Mouse (Mus musculus): ENCODE measurements around the gene Tmem211.

- TF ChIP-seq CTCF (IDR thresholded peaks at IDR 0.05; ENCODE audit: low read depth) (no peak), EP300 (IDR thresholded peaks at IDR 0.05; ENCODE audit: low read depth) (no peak)
Measured at GRCm38 (mm10) chr5:113286048-113286447, 59.3 kb downstream of the Tmem211 start.

All from heart, postnatal 0 days (tissue).